In the genomic region with DNA sequence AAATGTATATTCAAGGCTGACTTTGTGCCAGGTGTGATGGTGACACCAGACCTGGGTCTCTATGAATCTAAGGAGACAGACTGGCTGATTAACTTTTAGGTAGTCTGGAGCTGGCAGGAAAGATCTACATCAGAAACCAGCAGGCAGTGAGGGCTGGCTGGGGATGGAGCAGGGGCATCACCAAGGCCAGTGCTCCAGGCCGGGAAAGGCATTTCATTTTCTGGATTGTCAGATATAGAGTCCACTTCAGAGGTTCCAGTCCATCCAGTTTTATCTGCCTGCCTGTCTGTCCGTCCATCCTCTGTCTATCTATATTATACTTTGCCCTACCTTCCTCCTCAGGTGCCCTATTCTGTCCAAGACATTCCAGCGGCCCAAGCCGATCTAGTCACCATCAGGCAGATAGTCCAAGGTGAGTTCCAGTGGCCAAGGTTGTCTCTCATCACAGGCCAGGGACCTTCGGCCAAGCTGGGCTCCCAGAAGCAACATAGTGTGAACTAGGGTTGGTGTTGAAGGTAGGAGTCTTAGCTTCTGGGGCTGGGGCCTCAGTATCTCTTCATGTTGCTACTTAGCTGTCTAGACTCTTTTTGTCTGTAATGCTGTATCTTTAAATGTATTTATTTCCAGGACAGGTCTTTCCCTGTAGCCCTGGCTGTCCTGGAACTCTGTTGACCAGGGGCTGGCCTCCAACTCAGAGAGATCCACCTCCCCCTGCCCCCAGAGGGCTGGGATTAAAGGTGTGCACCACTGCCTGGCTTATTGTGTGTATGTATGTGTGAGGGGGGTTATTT, we compare ENCODE assay signal across 8 mouse cellular contexts. TPM values are rescaled to one million over a fixed set of nuclear protein-coding genes. Genes with fewer than 3 reads are reported as not detected.
DNase-seq lines count a peak whose midpoint lies in the region; ATAC-seq and TF ChIP-seq lines count a peak whose summit lies in the region.

No protein-coding gene starts in this region.

- DNase-seq in heart, postnatal 36 days = no peak
- no peak for DNase-seq in ES-E14 (ENCODE audit: low read depth, low spot score)
- DNase-seq in forebrain, postnatal 0 days = peak; percentile 15
- DNase-seq in left cerebral cortex, adult 2 months (ENCODE audit: extremely low spot score in 1 of 2, low spot score in 2 of 2) = no peak
- no peak for DNase-seq in lung, adult 2 months

- H3K4me1 ChIP-seq in heart, embryonic 16.5 days (ENCODE audit: control insufficient read depth, insufficient read depth, low read length) = peaks cover 3% of the 10 kb centered on the region
- peaks cover 0 to 8% of the 10 kb centered on the region in 2 experiments; a peak in 1 of 4 replicates for H3K4me1 ChIP-seq in ES-E14 (ENCODE audit: control insufficient read depth in 2 of 2, insufficient read depth in 2 of 2, low read length in 2 of 2, poor library complexity in 1 of 2)
- H3K4me1 ChIP-seq in forebrain, postnatal 0 days (ENCODE audit: insufficient read depth) = no peaks in the 10 kb centered on the region
- peaks cover 30% of the 10 kb centered on the region for H3K4me1 ChIP-seq in liver, embryonic 15.5 days (replicated peaks)
- peaks cover 11% of the 10 kb centered on the region for H3K4me1 ChIP-seq in lung, adult 2 months (ENCODE audit: control insufficient read depth, insufficient read depth, low read length)

- no peaks in the 10 kb centered on the region for H3K27me3 ChIP-seq in heart, embryonic 16.5 days (ENCODE audit: control insufficient read depth, insufficient read depth, low read length)
- no peaks in the 10 kb centered on the region for H3K27me3 ChIP-seq in forebrain, postnatal 0 days (ENCODE audit: insufficient read depth, low read length)
- peaks cover 2% of the 10 kb centered on the region for H3K27me3 ChIP-seq in liver, embryonic 15.5 days

- H3K9ac ChIP-seq in heart, embryonic 16.5 days (ENCODE audit: low read length) = no peak overlapping the region
- H3K9ac ChIP-seq in ES-E14 (ENCODE audit: insufficient read depth, low read depth, low read length, poor library complexity, severe bottlenecking) = no peak overlapping the region
- no peak overlapping the region for H3K9ac ChIP-seq in forebrain, postnatal 0 days
- H3K9ac ChIP-seq in liver, embryonic 15.5 days = no peak overlapping the region

- no peak for TF ChIP-seq CTCF in forebrain, postnatal 0 days (IDR thresholded peaks at IDR 0.05; ENCODE audit: low read depth)
- TF ChIP-seq CTCF in left cerebral cortex, adult 2 months (IDR thresholded peaks at IDR 0.05) = no peak
- no peak for TF ChIP-seq CTCF in lung, adult 2 months (IDR thresholded peaks at IDR 0.05; ENCODE audit: insufficient read depth, low read length)

- no peaks in the 10 kb centered on the region; the same call in 1 of the 2 replicates for H3K9me3 ChIP-seq in heart, embryonic 16.5 days (replicated peaks; ENCODE audit: control insufficient read depth, low read length)
- no peaks in the 10 kb centered on the region for H3K9me3 ChIP-seq in ES-E14 (ENCODE audit: control insufficient read depth, insufficient read depth, low read depth, low read length)
- H3K9me3 ChIP-seq in forebrain, postnatal 0 days (ENCODE audit: low read length) = no peaks in the 10 kb centered on the region
- H3K9me3 ChIP-seq in liver, embryonic 15.5 days (replicated peaks) = no peaks in the 10 kb centered on the region

- 53% methylated on average over 5 of the region's 5 CpGs for WGBS in heart, embryonic 16.5 days
- 79% methylated on average over 5 of the region's 5 CpGs for WGBS in forebrain, postnatal 0 days
- 64% methylated on average over 5 of the region's 5 CpGs for WGBS in liver, embryonic 15.5 days (ENCODE audit: insufficient replicate concordance)
- WGBS in lung, adult 2 months = 52% methylated on average over 5 of the region's 5 CpGs

- intact Hi-C loops in heart, postnatal 36 days (cut with DNase I) = loop anchor here (2.0 kb wide), 1 partner anchor 33 kb away; no protein-coding TSS in a partner anchor
- intact Hi-C loops in left cerebral cortex, adult 2 months (cut with DNase I) = no loop called here

- H3K4me3 ChIP-seq in heart, embryonic 16.5 days (ENCODE audit: low read length) = no peak overlapping the region
- H3K4me3 ChIP-seq in ES-E14 (ENCODE audit: insufficient read depth in 1 of 2, low read depth in 1 of 2, low read length in 2 of 2, poor library complexity in 1 of 2, severe bottlenecking in 1 of 2) = no peak overlapping the region
- no peak overlapping the region for H3K4me3 ChIP-seq in forebrain, postnatal 0 days (ENCODE audit: low read depth, low read length)
- H3K4me3 ChIP-seq in liver, embryonic 15.5 days (replicated peaks) = no peak overlapping the region
- H3K4me3 ChIP-seq in left cerebral cortex, adult 2 months = no peak overlapping the region
- H3K4me3 ChIP-seq in lung, adult 2 months (replicated peaks; ENCODE audit: extremely low read depth, low read depth, low read length) = no peak overlapping the region

- in situ Hi-C loops in ES-E14 (cut with MboI; ENCODE audit: low sequenced_read_pairs in 2 of 2, unreplicated experiment in 2 of 2) = no loop called here

- TF ChIP-seq POLR2A in lung, adult 2 months (IDR thresholded peaks at IDR 0.05; ENCODE audit: borderline replicate concordance, extremely low read depth, low read depth, low read length) = no peak

- peaks cover 10% of the 10 kb centered on the region for H3K36me3 ChIP-seq in heart, embryonic 16.5 days (ENCODE audit: control insufficient read depth, insufficient read depth)
- peaks cover 21% of the 10 kb centered on the region for H3K36me3 ChIP-seq in ES-E14 (ENCODE audit: control insufficient read depth, insufficient read depth, low read length, poor library complexity, severe bottlenecking)
- H3K36me3 ChIP-seq in forebrain, postnatal 0 days (ENCODE audit: insufficient read depth) = peaks cover 15% of the 10 kb centered on the region
- peaks cover 17% of the 10 kb centered on the region for H3K36me3 ChIP-seq in liver, embryonic 15.5 days (replicated peaks)

- peak overlapping the region; percentile 61; the same call in 1 of the 2 replicates for H3K27ac ChIP-seq in heart, embryonic 16.5 days (ENCODE audit: low read length)
- H3K27ac ChIP-seq in ES-E14 (ENCODE audit: insufficient read depth, low read depth, low read length, poor library complexity, severe bottlenecking) = no peak overlapping the region
- H3K27ac ChIP-seq in forebrain, postnatal 0 days (ENCODE audit: low read depth, low read length) = no peak overlapping the region
- H3K27ac ChIP-seq in liver, embryonic 15.5 days (replicated peaks) = peak overlapping the region; percentile 41; the same call in 1 of the 2 replicates
- no peak overlapping the region for H3K27ac ChIP-seq in left cerebral cortex, adult 2 months

- no peak overlapping the region for H3K4me2 ChIP-seq in heart, embryonic 16.5 days (ENCODE audit: low read depth, low read length)
- peak overlapping the region; percentile 83 for H3K4me2 ChIP-seq in forebrain, postnatal 0 days (ENCODE audit: low read depth)
- H3K4me2 ChIP-seq in liver, embryonic 15.5 days = no peak overlapping the region

- no peak for ATAC-seq in heart, embryonic 16.5 days (replicated peaks; ENCODE audit: extremely low read depth, insufficient read depth, low FRiP score)
- no peak for ATAC-seq in forebrain, postnatal 0 days
- ATAC-seq in liver, embryonic 15.5 days (ENCODE audit: insufficient read depth) = no peak
- no peak for ATAC-seq in megakaryocyte progenitor cell, adult 5-6 weeks (replicated peaks; ENCODE audit: poor library complexity)

TF ChIP-seq in ES-E14, 5 proteins besides CTCF, POLR2A, EP300 and RAD21:
- no peak for TF ChIP-seq MAFK (IDR thresholded peaks at IDR 0.05; ENCODE audit: insufficient read depth, low read depth, low read length)
- peak; percentile 11; the same call in 1 of the 2 replicates for TF ChIP-seq CHD2 (IDR thresholded peaks at IDR 0.05; ENCODE audit: low read depth, low read length)

RNA-seq across cellular contexts. Expression of a gene that starts 4.6 kb away (rescaled TPM):
- 1,134 and 1,179 TPM in 2 replicates for polyA plus RNA-seq in heart, embryonic 16.5 days (2015; fragmentation: Nextera tagmentation; extraction: Ambion mirVana)
- 100 to 1,000 TPM; 218 to 338 TPM for total RNA-seq in heart, postnatal 36 days (2021)
- total RNA-seq in ES-E14 (2012; rRNA removed) = 1,716 and 2,367 TPM in 2 replicates
- total RNA-seq in forebrain, postnatal 0 days (2014; rRNA removed) = 2,455 and 2,516 TPM in 2 replicates
- polyA plus RNA-seq in forebrain, postnatal 0 days (2015; fragmentation: Nextera tagmentation; extraction: Ambion mirVana) = 4,096 and 4,381 TPM in 2 replicates
- 559 and 587 TPM in 2 replicates for polyA plus RNA-seq in liver, embryonic 15.5 days (2015; fragmentation: Nextera tagmentation; extraction: Ambion mirVana)
- total RNA-seq in left cerebral cortex, adult 2 months (2021) = 1,000 to 10,000 TPM; 1,100 to 1,129 TPM
- total RNA-seq in megakaryocyte progenitor cell, adult 5-6 weeks (2015) = 1,607 and 1,783 TPM in 2 replicates
- 724 and 844 TPM in 2 replicates for total RNA-seq in megakaryocyte progenitor cell, adult 5-6 weeks (2017)
- 941 and 1,175 TPM in 2 replicates for polyA plus RNA-seq in lung, adult 2 months (2012; rRNA removed)

RNA-seq across cellular contexts. Expression of a gene that starts 17.6 kb away (rescaled TPM):
- polyA plus RNA-seq in heart, embryonic 16.5 days (2015; fragmentation: Nextera tagmentation; extraction: Ambion mirVana) = 0.71 and 0.91 TPM in 2 replicates
- not detected for total RNA-seq in heart, postnatal 36 days (2021)
- total RNA-seq in ES-E14 (2012; rRNA removed) = 0.31 and 0.42 TPM in 2 replicates
- 0.29 TPM in 1 of 2 replicates, not detected in the other for total RNA-seq in forebrain, postnatal 0 days (2014; rRNA removed)
- 1.9 and 2.0 TPM in 2 replicates for polyA plus RNA-seq in forebrain, postnatal 0 days (2015; fragmentation: Nextera tagmentation; extraction: Ambion mirVana)
- polyA plus RNA-seq in liver, embryonic 15.5 days (2015; fragmentation: Nextera tagmentation; extraction: Ambion mirVana) = not detected in 2 replicates
- total RNA-seq in left cerebral cortex, adult 2 months (2021) = under 1 TPM in 1 of 2 experiments, not detected in 1; 0.25 TPM
- total RNA-seq in megakaryocyte progenitor cell, adult 5-6 weeks (2015) = not detected in 2 replicates
- total RNA-seq in megakaryocyte progenitor cell, adult 5-6 weeks (2017) = not detected in 2 replicates
- polyA plus RNA-seq in lung, adult 2 months (2012; rRNA removed) = 0.06 and 0.60 TPM in 2 replicates

RNA-seq across cellular contexts. Expression of a gene that starts 34.9 kb away (rescaled TPM):
- polyA plus RNA-seq in heart, embryonic 16.5 days (2015; fragmentation: Nextera tagmentation; extraction: Ambion mirVana) = 28.8 and 37.3 TPM in 2 replicates
- total RNA-seq in heart, postnatal 36 days (2021) = 10 to 100 TPM; 13.8 to 15.4 TPM
- total RNA-seq in ES-E14 (2012; rRNA removed) = 27.2 and 30.0 TPM in 2 replicates
- 107 and 132 TPM in 2 replicates for total RNA-seq in forebrain, postnatal 0 days (2014; rRNA removed)
- 73.4 and 97.8 TPM in 2 replicates for polyA plus RNA-seq in forebrain, postnatal 0 days (2015; fragmentation: Nextera tagmentation; extraction: Ambion mirVana)
- polyA plus RNA-seq in liver, embryonic 15.5 days (2015; fragmentation: Nextera tagmentation; extraction: Ambion mirVana) = 6.2 and 7.2 TPM in 2 replicates
- 10 to 100 TPM; 16.1 to 17.6 TPM for total RNA-seq in left cerebral cortex, adult 2 months (2021)
- total RNA-seq in megakaryocyte progenitor cell, adult 5-6 weeks (2015) = 10.8 and 11.0 TPM in 2 replicates
- total RNA-seq in megakaryocyte progenitor cell, adult 5-6 weeks (2017) = 6.5 and 7.0 TPM in 2 replicates
- polyA plus RNA-seq in lung, adult 2 months (2012; rRNA removed) = 61.9 and 67.1 TPM in 2 replicates

Comparison
In these comparisons a context has a peak if more than half of its experiments do, and no peak if none do; other contexts are left out.
1. H3K27ac ChIP-seq: peak in heart, embryonic 16.5 days (single experiment) and liver, embryonic 15.5 days (single experiment); none in ES-E14 (single experiment), forebrain, postnatal 0 days (single experiment) and left cerebral cortex, adult 2 months (single experiment).